Mouse (Mus musculus) heart, postnatal 0 days (tissue): ENCODE measurements at regions not wholly inside any gene's neighbourhood (a gene's known extent, or its start where the extent isn't known, plus 50 kb on each side); places are given as distances from the start of the nearest gene placed in this dataset.
"Not testable (repeated sequence)": the region's sequence is repeated elsewhere in the genome, so short reads cannot be mapped to it uniquely, and the experiment has no call there.

Experiments used
- CTCF ChIP-seq: IDR thresholded peaks from 2 replicates; pipeline ENCODE4 v1.5.1; 2016; ENCODE audit warnings: antibody characterized with exemption, control low read depth, low read depth
- EP300 ChIP-seq: IDR thresholded peaks from 2 replicates; pipeline ENCODE4 v1.6.1; 2016; ENCODE audit warnings: antibody characterized with exemption, low read depth

GRCm38 (mm10) chr12:80055894-80056293 is 56.9 kb downstream of the Zfp36l1 start:
- not testable (repeated sequence) for TF ChIP-seq CTCF, EP300
